Mouse (Mus musculus): ENCODE measurements around the gene Ubr4. TPM values are rescaled to one million over a fixed set of nuclear protein-coding genes. Genes with fewer than 3 reads are reported as not detected.
"Not testable (repeated sequence)": the region's sequence is repeated elsewhere in the genome, so short reads cannot be mapped to it uniquely, and the experiment has no call there.

Ubr4 gene
- polyA plus RNA-seq, 1 experiment from 2014 or later, result 73.7 TPM

- Histone ChIP-seq H3K27me3 (no peaks in the 10 kb centered on the region), H3K9ac (no peak overlapping the region), H3K4me3 (no peak overlapping the region), H3K36me3 (no peaks in the 10 kb centered on the region), H3K9me3 (no peaks in the 10 kb centered on the region), H3K4me1 (replicated peaks) (peaks cover 13% of the 10 kb centered on the region), H3K4me2 (no peak overlapping the region), H3K27ac (no peak overlapping the region)
- ATAC-seq (ENCODE audit: low FRiP score), result no peak
- WGBS, result 86% methylated on average over 6 of the region's 6 CpGs
These were observed 149.3 kb downstream of the Ubr4 start for GRCm38 (mm10) chr4:139501702-139502101.

- no peaks in the 10 kb centered on the region for H3K9me3 ChIP-seq
- 90% methylated on average over 8 of the region's 8 CpGs for WGBS
These were observed 151.5 kb downstream of the Ubr4 start for GRCm38 (mm10) chr4:139503919-139504318.

GRCm38 (mm10) chr4:139505716-139506115, 153.3 kb downstream of the Ubr4 start:
- no peaks in the 10 kb centered on the region for H3K27me3 ChIP-seq
- WGBS, result 76% methylated on average over 4 of the region's 4 CpGs
- H3K4me1 ChIP-seq (replicated peaks), result peaks cover 4% of the 10 kb centered on the region
- ATAC-seq (ENCODE audit: low FRiP score), result no peak
- no peak overlapping the region for H3K4me3 ChIP-seq
- no peak overlapping the region for H3K9ac ChIP-seq
- no peaks in the 10 kb centered on the region for H3K9me3 ChIP-seq
- H3K36me3 ChIP-seq, result no peaks in the 10 kb centered on the region
- no peak overlapping the region for H3K4me2 ChIP-seq
- H3K27ac ChIP-seq, result no peak overlapping the region

More at GRCm38 (mm10) chr4:139503919-139504318, 151.5 kb downstream of the Ubr4 start:
- Histone ChIP-seq H3K4me1 (replicated peaks) (peaks cover 7% of the 10 kb centered on the region), H3K4me2 (no peak overlapping the region), H3K36me3 (no peaks in the 10 kb centered on the region), H3K4me3 (no peak overlapping the region), H3K9ac (no peak overlapping the region), H3K27me3 (no peaks in the 10 kb centered on the region), H3K27ac (no peak overlapping the region)
- ATAC-seq (ENCODE audit: low FRiP score), result no peak

GRCm38 (mm10) chr4:139506727-139507126, 154.3 kb downstream of the Ubr4 start:
- Histone ChIP-seq H3K36me3 (no peaks in the 10 kb centered on the region), H3K27me3 (no peaks in the 10 kb centered on the region), H3K9me3 (no peaks in the 10 kb centered on the region), H3K4me2 (no peak overlapping the region), H3K4me3 (no peak overlapping the region), H3K4me1 (replicated peaks) (no peaks in the 10 kb centered on the region), H3K9ac (no peak overlapping the region), H3K27ac (no peak overlapping the region)
- ATAC-seq (ENCODE audit: low FRiP score), result no peak
- 93% methylated on average over 11 of the region's 11 CpGs for WGBS

GRCm38 (mm10) chr4:139509069-139509468, 156.7 kb downstream of the Ubr4 start:
- H3K4me2 ChIP-seq, result no peak overlapping the region
- 80% methylated on average over 2 of the region's 2 CpGs for WGBS

GRCm38 (mm10) chr4:139511557-139511956, 159.1 kb downstream of the Ubr4 start:
- Histone ChIP-seq H3K27ac (no peak overlapping the region), H3K36me3 (no peaks in the 10 kb centered on the region), H3K27me3 (no peaks in the 10 kb centered on the region), H3K4me1 (replicated peaks) (no peaks in the 10 kb centered on the region), H3K4me2 (no peak overlapping the region), H3K4me3 (no peak overlapping the region), H3K9me3 (no peaks in the 10 kb centered on the region), H3K9ac (no peak overlapping the region)
- WGBS, result 83% methylated on average over 2 of the region's 2 CpGs
- no peak for ATAC-seq (ENCODE audit: low FRiP score)

More at GRCm38 (mm10) chr4:139509069-139509468, 156.7 kb downstream of the Ubr4 start:
- H3K9me3 ChIP-seq, result no peaks in the 10 kb centered on the region
- no peaks in the 10 kb centered on the region for H3K4me1 ChIP-seq (replicated peaks)
- no peak overlapping the region for H3K4me3 ChIP-seq
- no peak overlapping the region for H3K9ac ChIP-seq
- no peaks in the 10 kb centered on the region for H3K27me3 ChIP-seq
- ATAC-seq (ENCODE audit: low FRiP score), result no peak
- no peaks in the 10 kb centered on the region for H3K36me3 ChIP-seq
- H3K27ac ChIP-seq, result no peak overlapping the region

- H3K27ac ChIP-seq, result no peak overlapping the region
- WGBS, result 87% methylated on average over 2 of the region's 2 CpGs
- no peak for ATAC-seq (ENCODE audit: low FRiP score)
These were observed 160.6 kb downstream of the Ubr4 start for GRCm38 (mm10) chr4:139512985-139513384.

GRCm38 (mm10) chr4:139519221-139519620, 166.8 kb downstream of the Ubr4 start:
- H3K27ac ChIP-seq, result no peak overlapping the region
- H3K36me3 ChIP-seq, result no peaks in the 10 kb centered on the region
- H3K9ac ChIP-seq, result no peak overlapping the region
- H3K4me3 ChIP-seq, result no peak overlapping the region
- ATAC-seq (ENCODE audit: low FRiP score), result no peak
- H3K4me1 ChIP-seq (replicated peaks), result no peaks in the 10 kb centered on the region
- H3K9me3 ChIP-seq, result no peaks in the 10 kb centered on the region
- H3K4me2 ChIP-seq, result no peak overlapping the region
- no peaks in the 10 kb centered on the region for H3K27me3 ChIP-seq
- 83% methylated on average over 6 of the region's 6 CpGs for WGBS

More at GRCm38 (mm10) chr4:139512985-139513384, 160.6 kb downstream of the Ubr4 start:
- H3K4me1 ChIP-seq (replicated peaks), result no peaks in the 10 kb centered on the region
- no peak overlapping the region for H3K4me3 ChIP-seq
- H3K36me3 ChIP-seq, result no peaks in the 10 kb centered on the region
- no peaks in the 10 kb centered on the region for H3K27me3 ChIP-seq
- H3K9me3 ChIP-seq, result no peaks in the 10 kb centered on the region
- no peak overlapping the region for H3K4me2 ChIP-seq
- H3K9ac ChIP-seq, result no peak overlapping the region

- Histone ChIP-seq H3K9ac (no peak overlapping the region), H3K4me3 (no peak overlapping the region), H3K4me1 (replicated peaks) (peaks cover 5% of the 10 kb centered on the region), H3K27me3 (no peaks in the 10 kb centered on the region), H3K27ac (no peak overlapping the region), H3K36me3 (no peaks in the 10 kb centered on the region), H3K9me3 (no peaks in the 10 kb centered on the region), H3K4me2 (no peak overlapping the region)
- ATAC-seq (ENCODE audit: low FRiP score), result no peak
- WGBS, result 93% methylated on average over 10 of the region's 10 CpGs
These were observed 169.5 kb downstream of the Ubr4 start for GRCm38 (mm10) chr4:139521926-139522325.

- ATAC-seq (ENCODE audit: low FRiP score), result no peak
- no peaks in the 10 kb centered on the region for H3K9me3 ChIP-seq
- H3K27ac ChIP-seq, result no peak overlapping the region
- no peaks in the 10 kb centered on the region for H3K36me3 ChIP-seq
- H3K9ac ChIP-seq, result no peak overlapping the region
- H3K4me3 ChIP-seq, result no peak overlapping the region
- H3K4me2 ChIP-seq, result no peak overlapping the region
- 45% methylated on average over 12 of the region's 12 CpGs for WGBS
- 0 out of 2 replicates have a peak, but pooled peaks cover 3% of the 10 kb centered on the region for H3K27me3 ChIP-seq
- peaks cover 5% of the 10 kb centered on the region for H3K4me1 ChIP-seq (replicated peaks)
These were observed 174.1 kb downstream of the Ubr4 start for GRCm38 (mm10) chr4:139526475-139526874.

- not testable (repeated sequence) for H3K27me3 ChIP-seq; H3K9ac ChIP-seq; H3K4me2 ChIP-seq; H3K9me3 ChIP-seq; H3K4me3 ChIP-seq; H3K36me3 ChIP-seq; H3K27ac ChIP-seq; H3K4me1 ChIP-seq (replicated peaks); ATAC-seq (ENCODE audit: low FRiP score)
- WGBS, result 87% methylated on average over 5 of the region's 5 CpGs
These were observed 177.8 kb downstream of the Ubr4 start, which contains the start of gene Iffo2 for GRCm38 (mm10) chr4:139530248-139530647. Gene Iffo2, plus strand, starts transcription at chr4:139530548.

GRCm38 (mm10) chr4:139532081-139532480, 179.7 kb downstream of the Ubr4 start:
- H3K4me2 ChIP-seq, result no peak overlapping the region

GRCm38 (mm10) chr4:139535127-139535695, 182.8 kb downstream of the Ubr4 start:
- Histone ChIP-seq H3K9me3 (no peaks in the 10 kb centered on the region), H3K4me3 (no peak overlapping the region), H3K4me1 (replicated peaks) (0 out of 2 replicates have a peak, but pooled peaks cover 8% of the 10 kb centered on the region), H3K9ac (no peak overlapping the region), H3K36me3 (no peaks in the 10 kb centered on the region), H3K27me3 (0 out of 2 replicates have a peak, but pooled peaks cover 4% of the 10 kb centered on the region), H3K4me2 (no peak overlapping the region), H3K27ac (0 out of 2 replicates have a peak overlapping the region, but pooled peaks have one; percentile 23)
- 0 out of 2 replicates have a peak, but pooled peaks have one; percentile 49 for ATAC-seq (ENCODE audit: low FRiP score)
- 22% methylated on average over 12 of the region's 12 CpGs for WGBS

More at GRCm38 (mm10) chr4:139532081-139532480, 179.7 kb downstream of the Ubr4 start:
- Histone ChIP-seq H3K27ac (no peak overlapping the region), H3K9me3 (no peaks in the 10 kb centered on the region), H3K4me1 (replicated peaks) (0 out of 2 replicates have a peak, but pooled peaks cover 8% of the 10 kb centered on the region), H3K9ac (no peak overlapping the region), H3K36me3 (no peaks in the 10 kb centered on the region), H3K4me3 (no peak overlapping the region), H3K27me3 (0 out of 2 replicates have a peak, but pooled peaks cover 7% of the 10 kb centered on the region)
- ATAC-seq (ENCODE audit: low FRiP score), result no peak
- 93% methylated on average over 10 of the region's 10 CpGs for WGBS
